18 mouse cellular contexts compared by ENCODE assay signal in genomic region chr11:59418708-59419107, GRCm38 (mm10). TPM values are rescaled to one million over a fixed set of nuclear protein-coding genes. Genes with fewer than 3 reads are reported as not detected.
DNase-seq lines count a peak whose midpoint lies in the region; ATAC-seq and TF ChIP-seq lines count a peak whose summit lies in the region.
"Had no signal": no experiment of that assay in that cellular context is flagged by ENCODE, and none has a peak within 500 bp of the region (broad histone marks: within the 10 kb centered on the region; RNA-seq: fewer than 3 reads in every experiment).

No protein-coding gene starts in this region.

- DNase-seq in kidney, adult 11 months, result no peak
- peak; percentile 97 for DNase-seq in 416B (ENCODE audit: low read depth)
- DNase-seq in embryonic facial prominence, embryonic 10.5 days (ENCODE audit: low spot score), result no peak
- DNase-seq in thymus, adult 2 months, result no peak
- no peak for DNase-seq in left cerebral cortex, adult 2 months (ENCODE audit: extremely low spot score in 1 of 2, low spot score in 2 of 2)
- DNase-seq: cerebellum, adult 8-10 months; heart, postnatal 14 days; right cerebral cortex, postnatal 25 days; thymus, postnatal 14 days had no signal

- TF ChIP-seq POLR2A in thymus, adult 2 months (IDR thresholded peaks at IDR 0.05; ENCODE audit: control insufficient read depth, extremely low read depth, insufficient read depth, low read length, poor library complexity), result no peak

- no peaks in the 10 kb centered on the region for H3K9me3 ChIP-seq in kidney, embryonic 14.5 days (ENCODE audit: control insufficient read depth, low read length)
- 0 out of 2 replicates have a peak, but pooled peaks cover 3% of the 10 kb centered on the region for H3K9me3 ChIP-seq in embryonic facial prominence, embryonic 10.5 days
- no peaks in the 10 kb centered on the region for H3K9me3 ChIP-seq in limb, embryonic 15.5 days
- no peaks in the 10 kb centered on the region for H3K9me3 ChIP-seq in forebrain, embryonic 12.5 days

- TF ChIP-seq CTCF in thymus, adult 2 months (IDR thresholded peaks at IDR 0.05; ENCODE audit: borderline replicate concordance, control insufficient read depth, extremely low read depth, insufficient read depth, low read length, poor library complexity), result no peak
- no peak for TF ChIP-seq CTCF in left cerebral cortex, adult 2 months (IDR thresholded peaks at IDR 0.05)

- no peaks in the 10 kb centered on the region for H3K4me1 ChIP-seq in kidney, embryonic 14.5 days (ENCODE audit: control insufficient read depth, insufficient read depth, low read length)
- peaks cover 20% of the 10 kb centered on the region for H3K4me1 ChIP-seq in embryonic facial prominence, embryonic 10.5 days
- H3K4me1 ChIP-seq in limb, embryonic 15.5 days, result peaks cover 32% of the 10 kb centered on the region
- H3K4me1 ChIP-seq in thymus, adult 2 months (replicated peaks; ENCODE audit: control insufficient read depth, insufficient read depth, low read length), result peaks cover 19% of the 10 kb centered on the region
- no peaks in the 10 kb centered on the region for H3K4me1 ChIP-seq in forebrain, embryonic 12.5 days

- 0 out of 2 replicates have a peak overlapping the region, but pooled peaks have one; percentile 11 for H3K27ac ChIP-seq in kidney, embryonic 14.5 days (ENCODE audit: low read depth, low read length)
- H3K27ac ChIP-seq in embryonic facial prominence, embryonic 10.5 days (replicated peaks), result 0 out of 2 replicates have a peak overlapping the region, but pooled peaks have one; percentile 2
- peak overlapping the region; percentile 74 for H3K27ac ChIP-seq in limb, embryonic 15.5 days
- H3K27ac ChIP-seq in thymus, adult 2 months (ENCODE audit: control insufficient read depth, insufficient read depth, low read length), result no peak overlapping the region
- no peak overlapping the region for H3K27ac ChIP-seq in left cerebral cortex, adult 2 months
- H3K27ac ChIP-seq in forebrain, embryonic 12.5 days, result no peak overlapping the region

- H3K9ac ChIP-seq in kidney, embryonic 14.5 days (ENCODE audit: low read depth, low read length), result no peak overlapping the region
- H3K9ac ChIP-seq in limb, embryonic 15.5 days, result no peak overlapping the region
- H3K9ac ChIP-seq in forebrain, embryonic 12.5 days, result no peak overlapping the region

- H3K27me3 ChIP-seq in kidney, embryonic 14.5 days (ENCODE audit: control insufficient read depth, insufficient read depth, low read length), result no peaks in the 10 kb centered on the region
- no peaks in the 10 kb centered on the region for H3K27me3 ChIP-seq in embryonic facial prominence, embryonic 10.5 days (replicated peaks; ENCODE audit: low read depth, poor library complexity, severe bottlenecking)
- H3K27me3 ChIP-seq in limb, embryonic 15.5 days, result no peaks in the 10 kb centered on the region
- no peaks in the 10 kb centered on the region for H3K27me3 ChIP-seq in thymus, adult 2 months (ENCODE audit: control insufficient read depth, insufficient read depth, low read length)
- no peaks in the 10 kb centered on the region for H3K27me3 ChIP-seq in forebrain, embryonic 12.5 days

- no peak for ATAC-seq in kidney, embryonic 14.5 days (ENCODE audit: low FRiP score, low TSS enrichment)
- no peak for ATAC-seq in limb, embryonic 15.5 days (ENCODE audit: insufficient number of reproducible peaks, low FRiP score, low TSS enrichment, low read depth)
- no peak for ATAC-seq in forebrain, embryonic 12.5 days (ENCODE audit: low FRiP score)

- H3K4me2 ChIP-seq in kidney, embryonic 14.5 days (replicated peaks; ENCODE audit: low read depth, low read length), result no peak overlapping the region
- no peak overlapping the region for H3K4me2 ChIP-seq in limb, embryonic 15.5 days
- no peak overlapping the region for H3K4me2 ChIP-seq in forebrain, embryonic 12.5 days

- no peak overlapping the region for H3K4me3 ChIP-seq in kidney, embryonic 14.5 days (ENCODE audit: low read length)
- H3K4me3 ChIP-seq in embryonic facial prominence, embryonic 10.5 days, result no peak overlapping the region
- no peak overlapping the region for H3K4me3 ChIP-seq in limb, embryonic 15.5 days
- H3K4me3 ChIP-seq in thymus, adult 2 months (ENCODE audit: control insufficient read depth, insufficient read depth, low read length), result no peak overlapping the region
- H3K4me3 ChIP-seq in left cerebral cortex, adult 2 months, result no peak overlapping the region
- no peak overlapping the region for H3K4me3 ChIP-seq in forebrain, embryonic 12.5 days (replicated peaks)
- H3K4me3 ChIP-seq: erythroblast, embryonic 14.5 days had no signal

- intact Hi-C loops in left cerebral cortex, adult 2 months (cut with DNase I), result no loop called here

- 77% methylated on average over 5 of the region's 5 CpGs for WGBS in kidney, embryonic 14.5 days
- WGBS in embryonic facial prominence, embryonic 10.5 days, result 76% methylated on average over 5 of the region's 5 CpGs
- 51% methylated on average over 5 of the region's 5 CpGs for WGBS in limb, embryonic 15.5 days
- 30% methylated on average over 5 of the region's 5 CpGs for WGBS in thymus, adult 2 months
- WGBS in forebrain, embryonic 12.5 days, result 87% methylated on average over 5 of the region's 5 CpGs

- H3K36me3 ChIP-seq in kidney, embryonic 14.5 days (ENCODE audit: control insufficient read depth, insufficient read depth, low read length), result peaks cover 44% of the 10 kb centered on the region
- H3K36me3 ChIP-seq in embryonic facial prominence, embryonic 10.5 days (replicated peaks), result peaks cover 92% of the 10 kb centered on the region
- H3K36me3 ChIP-seq in limb, embryonic 15.5 days, result peaks cover 47% of the 10 kb centered on the region
- H3K36me3 ChIP-seq in thymus, adult 2 months (ENCODE audit: control insufficient read depth, insufficient read depth, low read length), result no peaks in the 10 kb centered on the region
- H3K36me3 ChIP-seq in forebrain, embryonic 12.5 days (replicated peaks), result peaks cover 71% of the 10 kb centered on the region

RNA-seq across cellular contexts. Expression of gene Jmjd4, which starts 31.1 kb away (rescaled TPM):
- 10.2 and 15.1 TPM in 2 replicates for polyA plus RNA-seq in kidney, embryonic 14.5 days (2014; fragmentation: Nextera tagmentation; extraction: Ambion mirVana)
- polyA plus RNA-seq in embryonic facial prominence, embryonic 10.5 days (2016; fragmentation: Nextera tagmentation; extraction: Ambion mirVana), result 19.1 and 19.6 TPM in 2 replicates
- 11.2 and 11.7 TPM in 2 replicates for polyA plus RNA-seq in limb, embryonic 15.5 days (2015; fragmentation: Nextera tagmentation; extraction: Ambion mirVana)
- 16.4 and 16.9 TPM in 2 replicates for polyA plus RNA-seq in thymus, adult 2 months (2012; rRNA removed)
- total RNA-seq in left cerebral cortex, adult 2 months (2021), result 10 to 100 TPM; 27.3 to 27.4 TPM
- polyA plus RNA-seq in forebrain, embryonic 12.5 days (2016; fragmentation: Nextera tagmentation; extraction: Ambion mirVana), result 13.3 and 15.6 TPM in 2 replicates

RNA-seq across cellular contexts. Expression of gene Snap47, which starts 32.3 kb away (rescaled TPM):
- 98.4 and 108 TPM in 2 replicates for polyA plus RNA-seq in kidney, embryonic 14.5 days (2014; fragmentation: Nextera tagmentation; extraction: Ambion mirVana)
- polyA plus RNA-seq in embryonic facial prominence, embryonic 10.5 days (2016; fragmentation: Nextera tagmentation; extraction: Ambion mirVana), result 128 and 134 TPM in 2 replicates
- polyA plus RNA-seq in limb, embryonic 15.5 days (2015; fragmentation: Nextera tagmentation; extraction: Ambion mirVana), result 116 and 118 TPM in 2 replicates
- 35.1 and 36.8 TPM in 2 replicates for polyA plus RNA-seq in thymus, adult 2 months (2012; rRNA removed)
- total RNA-seq in left cerebral cortex, adult 2 months (2021), result 100 to 1,000 TPM; 379 to 395 TPM
- 169 and 173 TPM in 2 replicates for polyA plus RNA-seq in forebrain, embryonic 12.5 days (2016; fragmentation: Nextera tagmentation; extraction: Ambion mirVana)

RNA-seq across cellular contexts. Expression of gene Prss38, which starts 43.3 kb away (rescaled TPM):
- polyA plus RNA-seq in kidney, embryonic 14.5 days (2014; fragmentation: Nextera tagmentation; extraction: Ambion mirVana), result not detected in 2 replicates
- not detected in 2 replicates for polyA plus RNA-seq in embryonic facial prominence, embryonic 10.5 days (2016; fragmentation: Nextera tagmentation; extraction: Ambion mirVana)
- polyA plus RNA-seq in limb, embryonic 15.5 days (2015; fragmentation: Nextera tagmentation; extraction: Ambion mirVana), result 0.12 TPM in 1 of 2 replicates, not detected in the other
- polyA plus RNA-seq in thymus, adult 2 months (2012; rRNA removed), result not detected in 2 replicates
- total RNA-seq in left cerebral cortex, adult 2 months (2021), result not detected
- not detected in 2 replicates for polyA plus RNA-seq in forebrain, embryonic 12.5 days (2016; fragmentation: Nextera tagmentation; extraction: Ambion mirVana)
- total RNA-seq: heart, adult 8-10 months; heart, postnatal 14 days; layer of hippocampus, postnatal 10 days; midbrain, postnatal 0 days had no signal
- polyA plus RNA-seq: erythroblast, embryonic 14.5 days; intestine, embryonic 14.5 days; limb, embryonic 11.5 days; midbrain, postnatal 0 days had no signal

RNA-seq across cellular contexts. Expression of gene Zfp867, which starts 53.6 kb away (rescaled TPM):
- 9.9 and 10.3 TPM in 2 replicates for polyA plus RNA-seq in kidney, embryonic 14.5 days (2014; fragmentation: Nextera tagmentation; extraction: Ambion mirVana)
- 8.6 and 9.3 TPM in 2 replicates for polyA plus RNA-seq in embryonic facial prominence, embryonic 10.5 days (2016; fragmentation: Nextera tagmentation; extraction: Ambion mirVana)
- 9.3 and 9.8 TPM in 2 replicates for polyA plus RNA-seq in limb, embryonic 15.5 days (2015; fragmentation: Nextera tagmentation; extraction: Ambion mirVana)
- polyA plus RNA-seq in thymus, adult 2 months (2012; rRNA removed), result 0.34 and 0.50 TPM in 2 replicates
- 1 to 10 TPM; 3.3 to 4.8 TPM for total RNA-seq in left cerebral cortex, adult 2 months (2021)
- polyA plus RNA-seq in forebrain, embryonic 12.5 days (2016; fragmentation: Nextera tagmentation; extraction: Ambion mirVana), result 11.6 and 12.2 TPM in 2 replicates
- polyA plus RNA-seq: erythroblast, embryonic 14.5 days had no signal

Comparison
In these comparisons a context has a peak if more than half of its experiments do, and no peak if none do; other contexts are left out.
1. H3K27ac ChIP-seq: peak in kidney, embryonic 14.5 days (single experiment), embryonic facial prominence, embryonic 10.5 days (single experiment) and limb, embryonic 15.5 days (single experiment); none in thymus, adult 2 months (single experiment), left cerebral cortex, adult 2 months (single experiment) and forebrain, embryonic 12.5 days (single experiment).